In the genomic region with DNA sequence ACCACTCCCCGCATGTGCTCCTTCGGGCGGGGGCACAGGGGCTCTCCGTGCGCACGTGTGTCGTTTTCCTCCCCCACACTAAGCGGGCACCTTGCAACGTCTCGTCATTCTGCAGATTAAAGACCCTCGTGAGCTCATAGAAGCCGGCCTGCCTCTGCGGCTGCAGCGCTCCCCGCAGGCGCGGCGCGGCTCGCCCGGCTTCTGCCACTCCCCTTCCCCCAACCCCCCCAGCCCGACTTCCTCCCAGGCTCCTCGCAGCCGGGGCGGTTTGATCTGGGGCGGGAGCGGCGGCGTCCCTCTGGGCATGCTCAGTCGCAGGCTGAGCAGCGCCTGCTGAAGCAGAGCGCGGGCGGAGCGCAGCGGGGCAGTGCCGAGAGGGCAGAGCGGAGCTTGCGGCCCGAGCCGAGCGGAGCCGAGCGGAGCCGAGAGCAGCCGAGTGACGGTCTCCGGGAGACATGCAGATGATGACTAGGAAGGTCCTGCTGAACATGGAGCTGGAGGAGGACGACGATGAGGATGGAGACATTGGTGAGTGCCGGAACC, we compare ENCODE assay signal across 8 mouse cellular contexts. TPM values are rescaled to one million over a fixed set of nuclear protein-coding genes. Genes with fewer than 3 reads are reported as not detected.
DNase-seq lines count a peak whose midpoint lies in the region; ATAC-seq lines count a peak whose summit lies in the region.

Gene Ano6, plus strand, starts transcription at position 315 of the 543 bp plus-strand sequence.

- H3K4me3 ChIP-seq in heart, embryonic 14.5 days (ENCODE audit: control insufficient read depth in 1 of 2, insufficient read depth in 1 of 2, low read depth in 1 of 2, low read length in 2 of 2): peak within 1 kb of the TSS; percentile 65 to 77
- H3K4me3 ChIP-seq in liver, embryonic 13.5 days (replicated peaks): peak within 1 kb of the TSS; percentile 72
- H3K4me3 ChIP-seq in stomach, embryonic 16.5 days (replicated peaks; ENCODE audit: low read length): peak within 1 kb of the TSS; percentile 69

- H3K36me3 ChIP-seq in heart, embryonic 14.5 days (ENCODE audit: control insufficient read depth, insufficient read depth, low read length): 0 out of 2 replicates have a peak, but pooled peaks cover 5% of the 10 kb centered on the region
- H3K36me3 ChIP-seq in liver, embryonic 13.5 days: no peaks in the 10 kb centered on the region
- no peaks in the 10 kb centered on the region for H3K36me3 ChIP-seq in stomach, embryonic 16.5 days (ENCODE audit: control insufficient read depth, insufficient read depth, low read length)

- H3K27ac ChIP-seq in heart, embryonic 14.5 days (replicated peaks in 1 of 2; ENCODE audit: control insufficient read depth in 1 of 2, insufficient read depth in 1 of 2, low read depth in 2 of 2, low read length in 2 of 2): peak within 1 kb of the TSS; percentile 72 to 84
- peak within 1 kb of the TSS; percentile 66 for H3K27ac ChIP-seq in liver, embryonic 13.5 days
- H3K27ac ChIP-seq in stomach, embryonic 16.5 days (ENCODE audit: low read length): peak within 1 kb of the TSS; percentile 85

- WGBS in heart, embryonic 14.5 days: under 1% methylated on average over 51 of the region's 51 CpGs
- under 1% methylated on average over 51 of the region's 51 CpGs for WGBS in liver, embryonic 13.5 days (ENCODE audit: insufficient replicate concordance)
- WGBS in stomach, embryonic 16.5 days: under 1% methylated on average over 51 of the region's 51 CpGs

- ATAC-seq in heart, embryonic 14.5 days (ENCODE audit: insufficient number of reproducible peaks, insufficient read depth, low FRiP score, low read depth): peak; percentile 94
- ATAC-seq in liver, embryonic 13.5 days (ENCODE audit: low read depth): peak; percentile 96
- peak; percentile 96 for ATAC-seq in stomach, embryonic 16.5 days (ENCODE audit: insufficient read depth, low FRiP score)

- H3K4me2 ChIP-seq in heart, embryonic 14.5 days (ENCODE audit: low read length): peak within 1 kb of the TSS; percentile 72
- peak within 1 kb of the TSS; percentile 94 for H3K4me2 ChIP-seq in liver, embryonic 13.5 days
- peak within 1 kb of the TSS; percentile 76 for H3K4me2 ChIP-seq in stomach, embryonic 16.5 days (ENCODE audit: low read depth, low read length)

- no peaks in the 10 kb centered on the region for H3K27me3 ChIP-seq in heart, embryonic 14.5 days (ENCODE audit: control insufficient read depth, insufficient read depth, low read length)
- peaks cover 17% of the 10 kb centered on the region; the same call in 1 of the 2 replicates for H3K27me3 ChIP-seq in liver, embryonic 13.5 days
- H3K27me3 ChIP-seq in stomach, embryonic 16.5 days (ENCODE audit: control insufficient read depth, insufficient read depth, low read length): no peaks in the 10 kb centered on the region

- H3K4me1 ChIP-seq in heart, embryonic 14.5 days (ENCODE audit: control insufficient read depth in 2 of 2, insufficient read depth in 2 of 2, low read length in 2 of 2): peaks cover 11 to 39% of the 10 kb centered on the region in 2 experiments
- H3K4me1 ChIP-seq in liver, embryonic 13.5 days (replicated peaks): peaks cover 55% of the 10 kb centered on the region
- H3K4me1 ChIP-seq in stomach, embryonic 16.5 days (ENCODE audit: control insufficient read depth, insufficient read depth, low read length): peaks cover 23% of the 10 kb centered on the region

- peak within 1 kb of the TSS; percentile 90 for H3K9ac ChIP-seq in heart, embryonic 14.5 days (ENCODE audit: low read length)
- peak within 1 kb of the TSS; percentile 79 for H3K9ac ChIP-seq in liver, embryonic 13.5 days
- H3K9ac ChIP-seq in stomach, embryonic 16.5 days (ENCODE audit: low read length): peak within 1 kb of the TSS; percentile 88

- H3K9me3 ChIP-seq in heart, embryonic 14.5 days (ENCODE audit: control insufficient read depth, low read length): no peaks in the 10 kb centered on the region
- no peaks in the 10 kb centered on the region; the same call in 1 of the 2 replicates for H3K9me3 ChIP-seq in liver, embryonic 13.5 days (replicated peaks)
- no peaks in the 10 kb centered on the region for H3K9me3 ChIP-seq in stomach, embryonic 16.5 days (replicated peaks; ENCODE audit: control insufficient read depth, low read length)

- peak; percentile 97 for DNase-seq in CD4-positive, CD25-positive, alpha-beta regulatory T cell, adult 2 months (ENCODE audit: low read depth, low spot score)
- DNase-seq in c-Kit-negative CD71-positive TER-119-positive erythroid progenitor cells, embryonic 14.5 days (ENCODE audit: low read depth, low spot score): peak; percentile 20
- DNase-seq in fibroblast of lung, adult 2 months (ENCODE audit: low read depth): peak; percentile 86
- DNase-seq in kidney, postnatal 14 days: peak; percentile 96
- peak; percentile 82 for DNase-seq in liver, embryonic 13.5 days
- peak; percentile 93 for DNase-seq in neural tube, embryonic 10.5 days (ENCODE audit: extremely low spot score, low spot score)

RNA-seq across cellular contexts. Expression of gene Ano6, which starts in this region (rescaled TPM):
- polyA plus RNA-seq in heart, embryonic 14.5 days (2014; fragmentation: Nextera tagmentation; extraction: Ambion mirVana): 35.9 and 37.2 TPM in 2 replicates
- 7.8 and 10.6 TPM in 2 replicates for polyA plus RNA-seq in liver, embryonic 13.5 days (2015; fragmentation: Nextera tagmentation; extraction: Ambion mirVana)
- polyA plus RNA-seq in stomach, embryonic 16.5 days (2015; fragmentation: Nextera tagmentation; extraction: Ambion mirVana): 41.8 and 44.9 TPM in 2 replicates

Comparison
In these comparisons a context has a peak if more than half of its experiments do, and no peak if none do; other contexts are left out.
1. Peak in every context shown above with its lines: DNase-seq, ATAC-seq, H3K4me3 ChIP-seq and H3K27ac ChIP-seq.
2. DNase-seq: peak in every context shown above with its lines; median percentile 97 in CD4-positive, CD25-positive, alpha-beta regulatory T cell, adult 2 months; 96 in kidney, postnatal 14 days; 93 in neural tube, embryonic 10.5 days; 86 in fibroblast of lung, adult 2 months; 82 in liver, embryonic 13.5 days; 20 in c-Kit-negative CD71-positive TER-119-positive erythroid progenitor cells, embryonic 14.5 days.